Mouse (Mus musculus): ENCODE measurements around the gene Twf2.

DNA sequence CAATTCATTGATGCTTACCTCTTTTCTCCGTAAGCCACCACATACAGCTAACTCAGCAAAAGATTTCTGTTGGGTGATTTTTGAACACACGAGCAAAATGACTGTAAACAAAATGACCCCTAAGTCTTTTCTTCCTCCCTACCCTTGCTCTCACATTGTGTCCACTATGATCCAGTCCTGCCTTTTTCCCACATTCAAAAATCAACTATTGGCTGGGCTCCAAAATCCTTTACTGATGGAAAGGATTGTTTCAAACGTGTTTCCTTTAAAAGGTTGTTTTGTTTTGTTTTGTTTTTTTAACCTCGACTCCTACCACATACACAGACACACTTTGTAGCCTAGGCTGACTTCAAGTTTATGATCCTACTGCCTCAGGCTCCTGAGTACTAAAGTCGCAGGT is 42.5 kb upstream of the Twf2 start:
- TF ChIP-seq CTCF (conservative IDR thresholded peaks at IDR 0.05; ENCODE audit: insufficient read depth, insufficient read length, low read depth, low read length): no peak
- TF ChIP-seq POLR2A (IDR thresholded peaks at IDR 0.05; ENCODE audit: low read depth, low read length): no peak

Measured in kidney, adult 2 months (tissue).